Mouse (Mus musculus): ENCODE results near the gene Ppp1r12c. TPM values are rescaled to one million over a fixed set of nuclear protein-coding genes. Genes with fewer than 3 reads are reported as not detected.
A peak's percentile ranks its signal among the peaks of the same experiment; 100 is the strongest.
"Not testable (repeated sequence)": the region's sequence is repeated elsewhere in the genome, so short reads cannot be mapped to it uniquely, and the experiment has no call there.

Gene Ppp1r12c
- 10 to 100 TPM; 74.0 to 84.4 TPM for total RNA-seq (2021)
- long read RNA-seq, experiment 1, transcript Ppp1r12c-201 (22 exons, 2,983 nt): major isoform, 95 of 179 reads
- long read RNA-seq, experiment 1, transcript Ppp1r12c-202 (22 exons, 2,667 nt): minor isoform, 25 of 179 reads
- long read RNA-seq, experiment 1, partial matches to known transcripts: 17 of 179 reads
- long read RNA-seq, experiment 1, other reads (novel, unspliced or antisense): 39 of 179 reads
- long read RNA-seq, experiment 2, transcript Ppp1r12c-202 (22 exons, 2,667 nt): minor isoform, 16 of 93 reads
- long read RNA-seq, experiment 2, transcript Ppp1r12c-201 (22 exons, 2,983 nt): major isoform, 50 of 93 reads
- long read RNA-seq, experiment 2, partial matches to known transcripts: 9 of 93 reads
- long read RNA-seq, experiment 2, other reads (novel, unspliced or antisense): 18 of 93 reads

DNA sequence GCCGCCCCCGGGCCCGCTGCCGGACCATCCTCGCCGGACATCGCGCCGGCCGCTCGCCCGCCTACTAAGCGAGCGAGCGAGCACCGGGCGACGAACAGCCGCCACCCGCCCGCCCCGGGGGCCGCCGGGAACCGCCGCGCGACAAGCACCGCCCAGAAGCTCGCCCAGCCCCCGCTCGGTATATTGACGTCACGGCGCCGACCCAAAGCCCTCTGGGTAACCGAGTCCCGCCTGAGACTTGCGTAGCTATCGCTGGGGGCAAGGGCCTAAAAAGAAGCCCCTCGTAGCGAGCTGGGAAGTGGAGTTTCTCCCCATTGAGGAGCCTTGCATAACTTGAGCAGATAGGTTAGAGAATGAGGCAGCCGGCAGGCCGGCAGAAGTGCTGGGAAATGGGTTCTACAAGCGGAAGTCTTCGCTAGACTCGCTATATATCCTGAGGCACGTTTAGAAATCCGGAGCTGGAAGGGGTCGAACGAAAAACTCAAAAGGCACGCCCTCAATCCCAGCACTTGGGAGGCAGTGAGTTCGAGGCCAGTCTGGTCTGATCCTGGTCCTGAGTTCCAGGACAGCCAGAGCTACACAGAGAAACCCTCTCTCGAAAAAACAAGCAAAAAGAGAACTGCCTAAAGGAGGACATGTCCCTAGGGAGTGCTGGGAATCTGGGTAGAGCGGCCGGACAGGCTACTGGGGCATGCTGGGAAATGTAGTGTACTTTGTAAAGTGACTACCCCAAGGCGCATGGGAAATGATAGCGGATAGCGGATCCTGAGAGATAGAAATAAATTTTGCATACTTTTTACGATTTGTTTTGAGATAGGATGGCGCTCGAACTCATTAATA, at the start of gene Ppp1r12c:
TSS of gene Ppp1r12c (minus strand) at position 123 of the 840 bp plus-strand sequence.
- peak; percentile 98 for DNase-seq

DNA sequence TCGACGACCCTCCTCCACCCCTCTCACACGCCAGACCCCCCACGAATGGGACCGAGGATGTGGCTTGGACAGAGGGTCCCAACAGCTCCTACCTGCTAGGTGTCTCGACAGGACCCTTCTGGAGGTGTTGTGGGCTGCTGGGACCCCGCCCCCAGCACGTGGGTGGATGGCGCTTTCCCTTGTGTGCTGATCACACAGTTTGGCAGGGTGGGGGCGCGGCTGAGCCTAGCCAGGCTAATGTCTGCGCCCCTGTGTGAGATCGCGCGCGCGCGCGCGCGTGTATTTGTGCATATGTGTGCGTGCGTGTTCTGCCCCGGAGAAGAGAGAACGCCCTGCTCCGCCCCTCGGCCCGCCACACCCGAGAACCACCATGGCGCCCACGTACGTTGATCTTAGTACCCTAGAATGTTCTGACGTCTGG, 45.8 kb upstream of the Ppp1r12c start, which contains the start of gene Syt5:
TSS of gene Syt5 (minus strand) at position 321 of the 421 bp plus-strand sequence.
- no peak for DNase-seq

DNA sequence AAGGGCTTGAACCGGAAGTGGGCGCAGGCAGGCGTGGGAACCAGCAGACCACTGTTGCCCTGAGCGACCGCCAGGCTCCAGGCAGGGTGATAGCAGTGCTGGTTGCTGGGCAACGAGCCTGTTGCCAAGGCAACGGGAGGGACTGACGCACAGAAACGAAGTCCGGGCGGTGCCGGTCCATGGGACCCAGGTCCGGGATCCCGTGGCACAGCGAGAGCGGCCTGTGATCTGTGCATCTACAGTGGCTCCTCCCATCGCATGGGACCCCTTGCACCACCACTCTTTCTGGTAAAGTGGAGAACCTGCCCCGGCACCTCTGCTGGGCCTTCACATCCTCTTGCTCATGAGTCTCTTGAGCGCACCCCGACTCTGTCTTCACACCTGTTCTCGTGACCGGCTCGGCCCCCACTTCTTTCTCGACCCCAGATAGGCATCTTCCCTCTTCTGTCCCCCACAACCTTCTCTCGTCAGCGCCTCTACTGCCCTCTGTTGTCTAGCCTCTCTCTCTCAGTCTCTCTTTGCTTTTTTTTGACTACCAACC, 45.2 kb upstream of the Ppp1r12c start:
- peak; percentile 80 for DNase-seq

DNA sequence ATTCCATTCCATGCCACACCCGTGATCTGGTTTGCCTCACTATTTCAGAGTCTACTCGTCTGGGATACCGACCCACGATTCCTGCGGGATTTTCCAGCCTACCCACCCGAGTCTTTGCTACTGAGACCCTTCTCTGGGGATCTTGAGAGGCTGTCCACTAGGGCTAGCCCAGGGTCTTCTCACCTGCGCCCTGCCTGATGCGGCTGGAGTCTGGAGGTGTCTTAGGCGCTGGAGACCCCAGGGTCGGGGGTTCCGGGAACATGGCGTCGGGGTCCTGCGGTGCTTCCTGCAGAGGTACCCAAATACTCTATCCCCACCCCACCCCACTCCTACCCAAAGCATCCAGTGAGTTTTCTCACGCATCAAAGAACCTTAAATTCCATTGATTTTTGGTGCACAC, 44.6 kb upstream of the Ppp1r12c start:
- DNase-seq: no peak

DNA sequence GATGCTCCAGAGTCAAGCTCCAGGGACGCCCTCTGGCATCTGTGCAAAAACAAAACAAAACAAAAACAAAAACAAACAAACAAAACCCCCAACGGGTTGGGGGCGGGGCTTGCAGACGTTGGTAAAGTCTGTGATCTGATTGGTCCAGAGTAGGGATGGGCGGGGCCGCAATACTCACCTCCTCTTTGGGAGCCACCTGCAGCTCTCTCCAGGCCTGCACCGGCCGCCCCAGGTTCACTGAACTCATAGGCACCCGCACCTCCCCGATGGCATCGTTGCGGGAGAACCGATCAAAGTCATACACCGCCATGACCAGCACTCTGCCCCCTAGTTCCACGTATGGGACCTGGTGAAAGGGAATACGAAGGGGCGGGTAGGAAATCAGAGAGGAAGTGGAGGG, 40.5 kb upstream of the Ppp1r12c start:
- no peak for DNase-seq

DNA sequence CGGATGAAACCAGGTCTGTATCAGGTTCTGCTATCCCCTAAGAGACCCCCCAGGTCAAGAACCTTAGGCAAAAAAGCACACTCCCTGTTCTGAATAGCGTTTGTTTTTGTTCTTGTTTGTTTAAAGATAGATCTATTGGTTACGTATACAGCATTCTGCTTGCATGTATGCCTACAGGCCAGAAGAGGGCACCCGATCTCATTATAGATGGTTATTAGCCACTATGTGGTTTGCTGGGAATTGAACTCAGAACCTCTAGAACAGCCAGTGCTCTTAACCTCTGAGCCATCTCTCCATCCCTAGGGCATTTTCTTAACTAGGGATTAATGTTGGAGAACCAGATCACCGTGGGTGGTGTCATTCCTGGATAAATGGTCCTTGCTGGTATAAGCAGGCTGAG, 39.9 kb upstream of the Ppp1r12c start:
- DNase-seq: no peak

DNA sequence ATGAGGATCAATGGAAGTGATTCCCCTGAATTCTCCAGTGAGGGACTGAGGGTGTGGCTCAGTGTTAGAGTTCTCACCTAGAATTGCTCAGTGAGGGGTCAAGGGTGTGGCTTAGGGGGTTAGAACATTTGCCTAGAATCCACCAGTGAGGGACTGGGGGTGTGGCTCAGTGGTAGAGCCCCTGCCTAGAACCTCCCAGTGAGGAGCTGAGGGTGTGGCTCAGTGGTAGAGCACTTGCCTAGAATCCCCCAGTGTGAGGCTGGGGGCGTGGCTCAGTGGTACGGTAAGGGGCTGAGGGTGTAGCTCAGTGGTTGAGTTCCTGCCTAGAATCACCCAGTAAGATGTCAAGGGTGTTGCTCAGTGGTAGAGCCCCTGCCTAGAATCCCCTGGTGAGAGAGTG, 37.5 kb upstream of the Ppp1r12c start:
- no peak for DNase-seq

DNA sequence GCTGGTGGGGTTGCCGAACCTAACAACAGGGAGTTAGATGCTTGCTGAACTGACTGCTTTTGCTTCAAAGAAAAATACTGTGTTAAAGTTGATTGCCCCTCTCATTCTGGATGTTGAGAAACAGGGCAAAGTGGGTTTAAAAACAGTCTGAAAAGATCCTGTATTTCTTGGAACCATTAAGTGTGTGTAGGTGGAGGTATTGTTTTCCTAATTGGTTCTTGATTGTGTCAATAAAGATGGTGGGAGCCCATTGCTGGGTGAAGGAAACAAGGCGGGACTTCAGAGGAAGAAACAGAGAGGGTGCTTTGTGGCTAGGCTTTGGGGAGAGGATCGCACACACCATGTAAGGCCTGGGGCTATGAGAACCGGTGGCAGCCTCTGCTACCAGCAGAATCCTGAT, 35.7 kb upstream of the Ppp1r12c start:
- no peak for DNase-seq

DNA sequence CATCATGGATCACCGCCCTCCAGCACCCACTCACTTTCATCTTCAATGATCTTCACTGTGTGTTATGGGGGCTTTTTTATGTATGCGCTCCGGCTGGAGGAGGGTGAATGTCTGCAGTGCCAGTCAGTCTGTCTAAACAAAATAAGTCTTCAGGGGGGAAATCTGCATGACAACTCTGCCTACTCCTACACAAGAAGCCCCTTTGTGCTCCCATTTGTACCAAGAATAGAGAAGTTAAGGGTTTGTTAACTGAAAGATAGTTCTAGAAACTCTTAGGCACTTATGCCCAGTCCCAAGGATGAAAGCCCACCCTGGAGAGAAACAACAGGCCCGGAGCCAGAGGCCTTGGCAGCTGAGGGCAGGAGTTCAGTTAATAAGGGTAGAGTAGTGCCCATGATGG, 34.9 kb upstream of the Ppp1r12c start:
- DNase-seq: no peak

DNA sequence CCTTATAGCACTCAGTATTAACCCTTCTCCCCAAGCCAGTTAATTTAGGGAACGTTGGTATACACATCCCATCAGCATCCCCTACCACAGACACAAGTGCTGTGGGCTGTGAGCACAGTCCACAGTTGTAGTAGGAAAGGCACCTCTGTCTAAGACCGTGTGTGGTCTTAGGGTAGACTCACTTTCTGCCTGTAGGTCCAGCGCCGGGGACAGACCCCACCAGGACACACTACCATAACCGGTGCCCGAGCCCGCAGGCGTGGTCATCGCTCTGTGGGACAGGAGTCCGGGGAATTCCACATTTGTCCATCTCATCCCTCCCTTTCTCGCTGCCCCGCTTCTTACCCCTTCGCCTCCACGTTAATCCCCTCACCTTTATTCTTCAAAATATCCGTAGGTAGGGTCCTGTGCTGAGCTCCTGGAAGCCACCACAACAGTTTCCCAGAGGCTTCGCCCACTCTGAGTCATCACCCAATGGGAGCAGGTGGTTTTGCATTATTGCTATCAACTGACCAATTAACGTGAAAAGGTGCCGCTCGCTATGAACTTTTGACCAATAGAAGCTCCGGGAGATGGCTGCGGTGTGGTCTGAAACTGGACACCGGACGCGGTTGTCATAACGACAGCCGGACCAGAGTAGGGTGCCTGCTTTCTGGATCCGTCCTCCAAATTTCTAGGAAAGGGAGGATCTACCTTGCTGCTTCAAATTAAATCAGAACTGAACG, 30.7 kb upstream of the Ppp1r12c start, which contains the start of gene Dnaaf3:
TSS of gene Dnaaf3 (minus strand) at position 449 of the 725 bp plus-strand sequence.
- peak; percentile 83 for DNase-seq

DNA sequence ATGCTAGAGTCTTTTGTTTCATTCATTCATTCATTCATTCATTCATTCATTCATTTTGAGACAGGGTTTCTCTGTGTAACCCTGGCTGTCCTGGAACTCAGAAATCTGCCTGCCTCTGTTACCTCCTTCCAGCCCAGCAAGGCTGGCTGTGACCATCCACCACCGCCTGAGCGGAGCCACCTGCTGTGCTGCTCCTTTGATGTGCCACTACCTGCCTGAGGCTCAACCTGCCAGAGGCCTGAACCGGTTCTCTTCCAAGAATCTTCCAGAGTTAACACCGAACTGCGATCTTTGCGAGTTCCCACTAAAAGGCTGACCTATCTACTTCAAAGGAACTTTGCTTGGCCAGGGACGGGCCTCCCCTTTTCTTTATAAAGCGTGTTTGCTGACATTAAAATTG, 28.7 kb upstream of the Ppp1r12c start:
- DNase-seq: not testable (repeated sequence)

DNA sequence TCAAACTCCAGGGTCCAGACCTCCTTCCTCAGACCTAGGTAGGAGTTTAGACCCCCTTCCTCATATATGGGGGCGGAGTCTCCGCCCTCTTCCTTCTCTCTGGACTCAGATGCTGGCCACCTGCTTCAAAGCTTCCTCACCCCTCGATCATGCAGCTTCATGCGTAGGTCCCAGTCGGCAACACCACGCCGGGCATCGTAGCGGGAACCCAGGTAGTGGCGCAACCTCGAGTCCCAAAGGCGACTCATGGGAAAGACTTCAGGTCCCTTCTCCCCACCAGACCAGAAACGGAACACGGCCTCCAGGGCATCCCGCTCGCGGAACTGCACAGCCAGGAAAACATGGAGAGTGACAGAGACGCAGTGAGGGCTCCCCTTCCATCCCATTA, 25.8 kb upstream of the Ppp1r12c start:
- DNase-seq: no peak

DNA sequence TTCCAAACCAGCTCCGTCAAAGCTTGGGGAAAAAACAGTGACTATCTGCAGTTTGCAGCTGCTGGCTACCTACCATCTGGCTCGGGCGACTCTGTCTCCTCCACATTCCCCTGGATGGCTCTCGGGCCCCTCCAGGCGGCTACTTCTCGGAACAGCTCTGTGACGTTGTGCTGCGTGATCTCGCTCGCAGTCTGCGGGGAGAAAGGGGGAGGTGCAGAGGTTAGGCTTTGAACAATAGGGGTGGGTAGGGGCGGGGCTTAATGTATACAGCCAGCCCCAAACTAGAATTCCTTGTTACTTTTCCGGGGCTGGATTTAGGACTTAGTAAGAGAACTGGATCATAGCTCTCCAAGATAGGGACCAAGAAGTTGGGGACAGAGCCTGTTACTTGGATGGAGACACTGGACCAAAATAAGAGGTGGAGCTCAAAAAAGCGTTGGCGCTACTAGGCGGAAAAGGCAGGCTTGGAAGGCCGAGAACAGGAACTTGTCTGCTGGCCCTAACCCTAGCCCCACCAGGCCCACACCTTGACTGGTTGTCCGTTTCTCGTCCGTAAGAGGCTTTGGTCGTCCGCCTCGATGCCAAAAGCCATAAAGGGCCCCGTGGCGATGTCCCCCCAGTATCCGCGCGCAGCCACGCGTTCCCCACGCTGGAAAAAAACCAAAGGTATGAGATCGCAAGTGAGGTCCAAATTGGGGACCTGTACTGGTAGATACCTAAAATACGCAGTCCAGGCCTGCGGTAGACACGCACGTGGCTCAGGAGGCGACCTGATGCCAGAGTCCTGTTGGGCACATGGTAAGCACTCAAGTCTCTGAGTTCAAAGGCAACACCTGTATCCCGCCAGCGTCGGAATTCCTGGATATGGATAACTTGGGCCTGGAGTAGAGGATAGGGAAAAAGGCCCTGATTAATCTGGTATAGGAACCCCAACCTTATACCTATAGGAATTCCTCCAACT, 25.1 kb upstream of the Ppp1r12c start:
- DNase-seq: peak; percentile 79

DNA sequence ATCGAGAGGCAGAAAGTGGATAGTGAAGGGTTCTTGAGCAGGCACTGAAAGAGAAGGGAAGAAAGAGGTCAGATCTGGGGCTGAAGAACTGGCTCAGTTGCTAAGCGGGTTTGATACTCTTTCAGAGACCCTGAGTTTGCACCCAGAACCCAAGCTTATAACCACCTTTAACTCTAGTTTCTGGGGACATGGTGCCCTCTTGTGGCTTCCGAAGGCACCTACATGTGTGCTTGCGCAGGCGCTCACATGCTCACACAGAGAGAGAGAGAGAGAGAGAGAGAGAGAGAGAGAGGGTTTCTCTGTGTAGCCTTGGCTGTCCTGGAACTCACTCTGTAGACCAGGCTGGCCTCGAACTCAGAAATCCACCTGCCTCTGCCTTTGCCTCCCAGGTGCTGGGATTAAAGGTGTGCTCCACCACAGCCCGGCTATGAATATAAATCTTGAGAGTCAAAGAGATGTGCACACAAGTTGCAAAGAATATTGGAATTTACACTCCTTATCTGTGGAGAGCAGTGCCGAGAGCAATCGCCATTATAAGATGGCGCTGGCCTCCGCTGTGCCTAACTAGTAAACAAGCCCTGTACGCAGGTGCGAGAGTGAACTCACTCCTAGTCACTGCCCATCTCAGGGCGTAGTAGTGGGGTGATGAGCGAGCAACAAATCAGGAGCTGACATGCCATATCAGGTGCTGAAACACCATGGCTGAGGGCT, 22.9 kb upstream of the Ppp1r12c start, which contains the start of gene Tnni3:
TSS of gene Tnni3 (minus strand) at position 18 of the 711 bp plus-strand sequence.
- peak; percentile 54 for DNase-seq

DNA sequence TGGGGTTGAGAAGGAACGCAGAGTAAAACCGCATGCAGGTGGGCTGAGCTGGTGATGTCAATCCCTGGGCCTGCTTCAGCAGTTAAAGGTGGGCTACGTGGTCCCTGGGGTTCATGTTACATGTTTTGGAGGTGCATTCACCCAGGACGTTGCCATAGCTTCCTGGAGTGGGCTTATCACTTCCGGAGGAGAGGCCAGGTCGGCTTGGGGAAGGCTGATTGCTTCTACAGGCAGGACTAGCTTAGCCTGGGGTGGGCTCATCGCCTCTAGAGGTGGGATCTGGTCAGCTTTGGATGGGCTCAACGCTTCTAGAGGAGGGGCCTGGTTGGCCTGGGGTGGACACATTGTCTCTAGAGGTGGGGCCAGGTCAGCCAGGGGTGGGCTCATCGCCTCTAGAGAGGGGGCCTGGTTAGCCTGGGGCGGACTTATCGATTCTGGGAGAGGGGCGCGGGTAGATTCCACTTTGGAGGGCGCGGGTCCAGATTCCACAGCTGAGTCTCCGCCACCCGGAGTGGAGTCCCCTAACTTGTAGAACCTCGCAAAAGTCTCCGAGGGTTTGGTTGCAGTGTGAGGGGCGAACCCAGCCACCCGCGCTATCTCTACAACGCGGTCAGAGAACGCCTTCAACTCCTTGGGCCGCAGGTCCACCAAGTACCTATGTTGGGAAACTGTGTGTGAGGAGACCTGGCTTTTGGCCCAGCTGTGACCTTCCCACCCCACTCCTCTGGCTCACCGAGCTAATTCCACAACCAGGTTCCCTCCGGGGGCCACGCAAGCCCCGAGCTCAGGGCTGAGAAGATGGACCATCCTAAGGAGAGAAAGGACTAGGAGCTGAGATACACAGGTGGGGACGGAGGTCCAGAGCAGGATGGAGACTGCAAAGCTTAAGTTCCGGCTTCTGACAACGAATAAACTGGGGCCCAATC, 22.0 kb upstream of the Ppp1r12c start:
- no peak for DNase-seq

DNA sequence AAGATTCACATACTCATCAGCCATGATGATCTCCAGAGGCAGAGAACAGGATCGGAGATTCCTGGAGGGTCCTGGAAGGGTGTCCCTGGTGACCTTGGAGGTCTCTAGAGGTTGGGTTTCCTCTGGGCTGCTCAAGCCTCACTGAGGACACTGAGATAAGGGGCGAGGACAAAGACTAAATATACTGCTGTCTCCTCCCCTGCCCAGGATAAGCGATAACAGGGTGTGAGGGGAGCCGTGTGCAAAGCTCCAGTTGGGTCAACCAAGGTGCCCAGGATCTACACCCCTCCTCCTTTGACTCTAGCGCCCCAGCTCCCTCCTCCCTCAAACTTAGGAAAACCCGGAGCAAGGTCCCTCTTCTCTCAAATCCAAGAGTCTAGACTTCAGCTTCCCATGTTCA, 20.8 kb upstream of the Ppp1r12c start:
- no peak for DNase-seq

DNA sequence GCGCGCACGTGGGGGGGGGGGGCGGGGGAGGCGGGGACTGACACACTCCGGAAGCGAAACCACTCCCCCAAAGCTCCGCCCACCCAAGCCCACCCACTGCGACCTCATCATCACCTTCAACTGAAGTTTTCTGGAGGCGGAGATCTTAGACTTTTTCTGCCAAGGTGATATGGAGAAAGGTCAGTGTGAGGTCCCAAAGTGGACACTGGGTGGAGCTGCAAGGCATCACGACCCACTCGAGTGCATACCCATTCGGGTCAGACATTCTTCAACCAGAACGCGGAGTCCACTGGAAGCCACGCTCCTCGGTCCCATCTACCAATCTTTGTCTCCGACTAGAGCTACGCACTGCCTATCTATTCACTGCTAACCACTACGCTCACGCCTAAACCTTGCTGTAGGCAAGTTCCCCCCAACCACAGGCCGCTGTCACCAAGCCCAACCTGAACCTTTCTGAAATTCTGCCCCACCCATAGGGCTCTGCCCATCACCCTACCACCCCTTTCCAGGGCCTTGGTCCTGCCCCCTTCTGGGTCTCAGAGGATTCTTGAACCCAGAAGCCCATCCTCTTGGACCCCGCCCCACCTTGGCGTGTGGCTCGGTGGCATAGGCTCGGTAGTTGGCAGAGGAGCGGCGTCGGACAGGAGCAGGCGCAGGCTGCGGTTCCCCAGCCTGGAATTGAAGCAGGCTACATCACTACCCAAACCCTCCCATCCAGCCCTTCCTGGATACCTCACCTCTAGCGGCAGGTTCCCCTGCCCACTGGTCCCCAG, 19.9 kb upstream of the Ppp1r12c start:
- DNase-seq: no peak

DNA sequence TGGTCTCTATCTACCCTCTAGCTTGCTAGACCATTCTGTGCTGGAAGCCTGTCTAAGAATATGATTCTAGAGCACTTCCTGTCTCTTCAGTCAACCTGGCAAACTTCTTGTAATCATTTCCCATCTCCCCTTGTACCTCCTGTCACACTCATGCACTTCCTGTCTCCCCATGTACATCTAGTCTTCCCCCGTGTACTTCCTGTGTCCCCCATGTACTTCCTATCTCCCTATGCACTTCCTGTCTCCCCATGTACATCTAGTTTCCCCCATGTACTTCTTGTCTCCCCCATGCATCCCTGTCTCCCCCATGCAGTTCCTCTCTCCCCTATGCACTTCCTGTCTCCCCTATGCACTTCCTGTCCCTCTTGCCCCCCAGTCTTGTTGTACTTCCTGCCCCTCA, 17.0 kb upstream of the Ppp1r12c start:
- no peak for DNase-seq

All from adrenal gland, postnatal 10 days (tissue).